Mouse (Mus musculus) intestine, embryonic 16.5 days (tissue): ENCODE data around the gene Gm45140. TPM values are rescaled to one million over a fixed set of nuclear protein-coding genes. Genes with fewer than 3 reads are reported as not detected.
"Not testable (repeated sequence)": the region's sequence is repeated elsewhere in the genome, so short reads cannot be mapped to it uniquely, and the experiment has no call there.

ENCODE experiments used
- ATAC-seq: fragments of 200-750 bp; cut with Nextera tagmentation; 2 replicates; pipeline ENCODE4 v1.8.0; 2017; ENCODE audit warnings: moderate TSS enrichment, moderate library complexity
- H3K27ac ChIP-seq: fragments of 300-500 bp; sonication (generic); 2 replicates; pipeline ENCODE4 v1.5.1; 2014; ENCODE audit warnings: mild to moderate bottlenecking, low read length
- H3K27me3 ChIP-seq: fragments of 300-500 bp; sonication (generic); replicated peaks from 2 replicates; pipeline ENCODE4 v1.6.1; 2014; ENCODE audit warnings: low read length, control low read depth, mixed read lengths; ENCODE audit not compliant: control insufficient read depth, insufficient read depth
- H3K36me3 ChIP-seq: fragments of 300-500 bp; sonication (generic); 2 replicates; pipeline ENCODE4 v1.6.1; 2014; ENCODE audit warnings: low read length, control low read depth; ENCODE audit not compliant: control insufficient read depth, insufficient read depth
- H3K4me1 ChIP-seq: fragments of 300-500 bp; sonication (generic); 2 replicates; pipeline ENCODE4 v1.6.1; 2014; ENCODE audit warnings: low read length, control low read depth, mixed read lengths; ENCODE audit not compliant: control insufficient read depth, insufficient read depth
- H3K4me2 ChIP-seq: fragments of 300-500 bp; sonication (generic); 2 replicates; pipeline ENCODE4 v1.6.1; 2014; ENCODE audit warnings: low read depth, low read length, control low read depth
- H3K4me3 ChIP-seq: fragments of 300-500 bp; sonication (generic); 2 replicates; pipeline ENCODE4 v1.5.1; 2014; ENCODE audit warnings: mild to moderate bottlenecking, low read length
- H3K9ac ChIP-seq: fragments of 300-500 bp; sonication (generic); 2 replicates; pipeline ENCODE4 v1.6.1; 2014; ENCODE audit warnings: low read depth, low read length
- H3K9me3 ChIP-seq: fragments of 300-500 bp; sonication (generic); 2 replicates; pipeline ENCODE4 v1.6.1; 2016; ENCODE audit warnings: low read length, control low read depth; ENCODE audit not compliant: control insufficient read depth
- WGBS: fragments of 180-500 bp; shearing (Covaris S2); extraction: QIAGEN DNeasy Blood & Tissue Kit; methylation state at CpG from one replicate; pipeline ENCODE4 v1.1.7; 2014; 5-methylcytosine and 5-hydroxymethylcytosine counted together
- polyA plus RNA-seq: library from polyadenylated mRNA; unstranded; fragments of >200 nt; fragmentation: Nextera tagmentation; extraction: Ambion mirVana; gene quantifications from 2 replicates; pipeline ENCODE4 v1.2.1, GENCODE M21; 2015

Gene Gm45140
- polyA plus RNA-seq, 1 experiment from 2014 or later: 4.1 TPM

- Histone ChIP-seq H3K27ac (no peak overlapping the region), H3K4me3 (no peak overlapping the region), H3K27me3 (no peaks in the 10 kb centered on the region), H3K36me3 (no peaks in the 10 kb centered on the region), H3K9ac (no peak overlapping the region), H3K9me3 (no peaks in the 10 kb centered on the region), H3K4me2 (no peak overlapping the region), H3K4me1 (peaks cover 17% of the 10 kb centered on the region)
- WGBS: 75% methylated on average over 1 of the region's 1 CpGs
- no peak for ATAC-seq
Measured at GRCm38 (mm10) chr6:87776663-87777062, 58.9 kb downstream of the Gm45140 start.

DNA sequence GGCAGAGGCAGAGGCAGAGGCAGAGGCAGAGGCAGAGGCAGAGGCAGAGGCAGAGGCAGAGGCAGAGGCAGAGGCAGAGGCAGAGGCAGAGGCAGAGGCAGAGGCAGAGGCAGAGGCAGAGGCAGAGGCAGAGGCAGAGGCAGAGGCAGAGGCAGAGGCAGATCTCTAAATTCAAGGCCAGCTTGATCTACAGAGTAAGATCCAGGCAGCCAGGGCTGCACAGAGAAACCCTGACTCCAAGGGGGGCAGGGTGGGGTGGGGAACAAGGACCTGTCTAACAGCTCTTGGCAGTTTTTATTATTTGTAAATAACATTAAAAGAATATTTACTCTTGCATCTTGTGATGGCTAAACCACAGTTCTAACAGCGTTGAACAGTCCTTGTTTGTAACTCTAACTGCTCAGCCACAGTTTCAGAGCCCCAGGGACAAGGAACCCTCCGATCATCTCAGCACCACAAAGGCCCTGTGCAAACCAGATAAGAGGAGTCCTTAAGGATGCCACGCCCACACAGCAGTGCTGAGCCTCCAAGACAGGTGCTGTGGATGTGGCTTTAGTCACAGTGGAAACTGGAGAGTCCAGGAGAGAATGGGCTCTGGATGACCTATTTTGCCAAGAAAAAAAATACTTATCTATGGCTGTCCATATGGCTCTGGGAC is 59.9 kb downstream of the Gm45140 start:
- Histone ChIP-seq H3K9me3 (no peaks in the 10 kb centered on the region), H3K4me1 (peaks cover 17% of the 10 kb centered on the region), H3K27me3 (no peaks in the 10 kb centered on the region), H3K4me2 (no peak overlapping the region), H3K4me3 (no peak overlapping the region), H3K9ac (no peak overlapping the region), H3K36me3 (no peaks in the 10 kb centered on the region), H3K27ac (no peak overlapping the region)
- peak; percentile 52 for ATAC-seq
- WGBS: 56% methylated on average over 3 of the region's 3 CpGs

GRCm38 (mm10) chr6:87774909-87775308 is 60.7 kb downstream of the Gm45140 start:
- no peaks in the 10 kb centered on the region for H3K9me3 ChIP-seq
- no peak overlapping the region for H3K4me2 ChIP-seq
- no peak overlapping the region for H3K27ac ChIP-seq
- H3K4me1 ChIP-seq: peaks cover 17% of the 10 kb centered on the region
- 73% methylated on average over 9 of the region's 9 CpGs for WGBS
- H3K27me3 ChIP-seq: no peaks in the 10 kb centered on the region
- H3K9ac ChIP-seq: no peak overlapping the region
- no peaks in the 10 kb centered on the region for H3K36me3 ChIP-seq
- no peak for ATAC-seq
- H3K4me3 ChIP-seq: no peak overlapping the region

DNA sequence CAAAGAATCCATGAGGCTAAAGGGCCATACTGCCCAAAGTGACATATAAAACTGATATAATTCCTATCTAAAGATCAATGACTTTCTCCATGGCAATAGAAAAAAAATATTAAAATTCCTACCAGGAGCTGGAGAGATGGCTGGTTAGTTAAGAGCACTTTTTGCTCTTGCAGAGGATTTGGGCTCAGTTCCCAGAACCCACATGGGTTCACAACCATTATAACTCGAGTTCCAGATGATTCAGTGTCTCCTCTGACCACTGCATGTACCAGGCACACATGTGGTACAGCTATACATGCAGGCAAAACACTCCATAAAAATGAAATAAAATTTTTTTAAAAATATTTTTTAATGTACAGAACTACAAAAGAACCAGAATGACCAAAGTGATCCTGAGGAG is 61.1 kb downstream of the Gm45140 start:
- 46% methylated on average over 1 of the region's 1 CpGs for WGBS
- Histone ChIP-seq H3K27ac (no peak overlapping the region), H3K4me2 (no peak overlapping the region)

DNA sequence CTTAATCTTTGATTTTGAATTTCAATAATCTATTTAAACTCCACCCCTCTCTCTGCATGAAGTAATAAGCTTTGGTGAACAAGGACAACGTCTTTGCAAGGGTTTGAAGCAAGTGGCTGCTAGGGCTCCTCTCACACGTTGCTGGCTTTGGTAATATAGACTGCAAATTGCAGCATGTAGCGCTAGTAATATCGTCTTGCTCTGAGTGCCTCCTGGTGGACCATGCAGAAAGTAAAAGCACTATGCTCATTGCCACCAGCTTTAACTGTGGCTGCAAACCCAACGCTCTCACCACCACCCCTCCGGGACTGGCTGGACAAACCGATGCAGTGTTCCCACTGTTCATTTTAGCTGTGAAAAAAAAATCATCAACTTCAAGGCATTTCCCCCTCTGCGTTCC is 65.0 kb downstream of the Gm45140 start:
- WGBS: 51% methylated on average over 8 of the region's 8 CpGs
- H3K27me3 ChIP-seq: no peaks in the 10 kb centered on the region

More for the DNA sequence above, 61.1 kb downstream of the Gm45140 start:
- Histone ChIP-seq H3K27me3 (no peaks in the 10 kb centered on the region), H3K36me3 (no peaks in the 10 kb centered on the region), H3K4me1 (peaks cover 17% of the 10 kb centered on the region), H3K9me3 (no peaks in the 10 kb centered on the region), H3K4me3 (no peak overlapping the region), H3K9ac (no peak overlapping the region)
- ATAC-seq: no peak

GRCm38 (mm10) chr6:87764296-87764695 is 71.3 kb downstream of the Gm45140 start:
- H3K9ac ChIP-seq, H3K4me1 ChIP-seq: not testable (repeated sequence)

More for the DNA sequence above, 65.0 kb downstream of the Gm45140 start:
- Histone ChIP-seq H3K36me3 (no peaks in the 10 kb centered on the region), H3K9ac (no peak overlapping the region), H3K27ac (no peak overlapping the region), H3K4me3 (no peak overlapping the region), H3K9me3 (no peaks in the 10 kb centered on the region), H3K4me1 (no peaks in the 10 kb centered on the region), H3K4me2 (no peak overlapping the region)
- ATAC-seq: no peak; the same call in 1 of the 2 replicates

DNA sequence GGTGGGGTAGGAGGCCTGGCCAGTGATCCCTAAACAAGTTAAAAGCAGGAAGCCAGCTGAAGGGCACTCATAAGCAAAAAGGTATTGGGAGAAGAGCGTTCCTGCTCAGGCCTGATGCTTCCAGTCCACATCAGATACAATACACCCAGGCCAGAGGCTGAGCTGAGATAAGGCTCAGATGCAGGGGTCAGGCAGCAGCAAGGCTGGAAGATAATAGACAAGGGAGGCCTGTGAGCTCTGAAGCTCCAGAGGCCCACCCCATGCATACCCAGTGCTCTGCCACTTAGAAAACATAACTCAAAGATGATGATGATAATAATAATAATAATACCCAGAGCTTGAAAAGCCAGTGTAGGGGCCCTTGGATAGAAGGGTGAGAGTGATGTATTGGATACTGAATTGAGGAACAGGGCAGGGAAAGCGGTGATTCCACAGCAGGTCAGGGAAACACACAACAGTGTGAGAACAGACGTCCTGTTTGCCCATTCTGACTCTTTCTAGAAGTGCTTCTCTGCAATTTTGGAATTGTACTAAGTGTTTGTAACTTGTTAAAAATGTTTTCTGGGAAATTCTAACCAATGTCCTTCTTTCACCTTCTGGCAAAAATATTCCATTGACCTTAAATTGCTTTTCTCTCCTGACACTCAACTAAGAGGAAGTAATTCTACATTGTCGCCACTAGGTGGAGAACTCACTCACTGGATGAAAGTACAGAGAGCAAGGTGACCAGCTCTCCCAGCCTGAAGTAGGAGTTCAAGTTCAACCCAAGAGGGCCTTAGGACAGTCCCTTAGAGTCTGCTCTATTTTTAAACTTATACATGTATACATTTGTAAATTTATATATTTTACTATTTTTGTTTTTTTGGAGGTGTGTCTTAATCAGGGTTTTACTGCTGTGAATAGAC is 72.0 kb downstream of the Gm45140 start:
- peak; percentile 65; the same call in 1 of the 2 replicates for ATAC-seq
- WGBS: 68% methylated on average over 4 of the region's 4 CpGs
- no peaks in the 10 kb centered on the region for H3K4me1 ChIP-seq

More at GRCm38 (mm10) chr6:87764296-87764695, 71.3 kb downstream of the Gm45140 start:
- H3K27ac ChIP-seq, H3K36me3 ChIP-seq, H3K9me3 ChIP-seq, H3K4me2 ChIP-seq, H3K4me3 ChIP-seq, ATAC-seq, H3K27me3 ChIP-seq: not testable (repeated sequence)
- 98% methylated on average over 2 of the region's 2 CpGs for WGBS

GRCm38 (mm10) chr6:87762161-87762560 is 73.4 kb downstream of the Gm45140 start:
- 79% methylated on average over 5 of the region's 5 CpGs for WGBS
- Histone ChIP-seq H3K27me3 (no peaks in the 10 kb centered on the region), H3K9ac (no peak overlapping the region), H3K4me1 (no peaks in the 10 kb centered on the region), H3K4me3 (no peak overlapping the region), H3K27ac (no peak overlapping the region), H3K36me3 (no peaks in the 10 kb centered on the region), H3K4me2 (no peak overlapping the region), H3K9me3 (no peaks in the 10 kb centered on the region)
- ATAC-seq: no peak

More for the DNA sequence above, 72.0 kb downstream of the Gm45140 start:
- Histone ChIP-seq H3K36me3 (no peaks in the 10 kb centered on the region), H3K9me3 (no peaks in the 10 kb centered on the region), H3K4me2 (no peak overlapping the region), H3K27me3 (no peaks in the 10 kb centered on the region), H3K27ac (no peak overlapping the region), H3K4me3 (no peak overlapping the region), H3K9ac (no peak overlapping the region)

DNA sequence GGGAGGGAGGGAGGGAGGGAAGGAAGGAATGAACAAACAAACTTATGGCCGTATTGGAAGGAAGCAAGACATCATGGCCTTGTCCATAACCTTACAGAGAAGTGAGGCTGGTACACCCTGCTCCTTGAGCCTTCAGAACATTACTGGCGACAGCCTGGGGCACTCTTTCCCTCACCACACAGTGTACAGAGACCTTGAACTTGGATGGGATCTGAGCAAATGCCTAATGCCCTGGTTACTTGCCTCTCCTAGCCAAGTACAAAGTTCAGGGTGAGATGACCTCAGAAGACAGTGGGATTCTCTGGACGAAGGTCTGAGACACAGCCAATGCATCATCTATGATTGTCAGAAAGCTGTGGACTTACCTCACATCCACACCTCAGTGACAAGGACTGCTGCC is 75.7 kb downstream of the Gm45140 start:
- 41% methylated on average over 3 of the region's 3 CpGs for WGBS
- no peak overlapping the region for H3K27ac ChIP-seq

More for the DNA sequence above, 75.7 kb downstream of the Gm45140 start:
- peak; percentile 56 for ATAC-seq
- no peak overlapping the region for H3K4me3 ChIP-seq
- H3K9me3 ChIP-seq: no peaks in the 10 kb centered on the region
- no peak overlapping the region for H3K4me2 ChIP-seq
- H3K4me1 ChIP-seq: no peaks in the 10 kb centered on the region
- H3K9ac ChIP-seq: no peak overlapping the region
- H3K27me3 ChIP-seq: no peaks in the 10 kb centered on the region
- no peaks in the 10 kb centered on the region for H3K36me3 ChIP-seq
